Mouse (Mus musculus) stomach, embryonic 14.5 days (tissue): Measurements from ENCODE around the gene Smim27. TPM values are rescaled to one million over a fixed set of nuclear protein-coding genes. Genes with fewer than 3 reads are reported as not detected.

Experiments
- ATAC-seq: fragments of 200-750 bp; cut with Nextera tagmentation; 2 replicates; pipeline ENCODE4 v1.8.0; 2017; ENCODE audit warnings: low read depth, moderate TSS enrichment; ENCODE audit not compliant: insufficient number of reproducible peaks, insufficient read depth, low FRiP score
- H3K27ac ChIP-seq: fragments of 300-500 bp; sonication (generic); 2 replicates; pipeline ENCODE4 v1.5.1; 2014; ENCODE audit warnings: mild to moderate bottlenecking, low read length, moderate library complexity, mixed read lengths
- H3K27me3 ChIP-seq: fragments of 300-500 bp; sonication (generic); 2 replicates; pipeline ENCODE4 v1.6.1; 2014; ENCODE audit warnings: low read length, control low read depth, mixed read lengths; ENCODE audit not compliant: control insufficient read depth, insufficient read depth
- H3K36me3 ChIP-seq: fragments of 300-500 bp; sonication (generic); 2 replicates; pipeline ENCODE4 v1.6.1; 2014; ENCODE audit warnings: mild to moderate bottlenecking, control low read depth, low read length, moderate library complexity, mixed read lengths; ENCODE audit not compliant: control insufficient read depth, insufficient read depth
- H3K4me1 ChIP-seq: fragments of 300-500 bp; sonication (generic); 2 replicates; pipeline ENCODE4 v1.6.1; 2014; ENCODE audit warnings: low read length, control low read depth, mixed read lengths; ENCODE audit not compliant: control insufficient read depth, insufficient read depth
- H3K4me2 ChIP-seq: fragments of 300-500 bp; sonication (generic); replicated peaks from 2 replicates; pipeline ENCODE4 v1.6.1; 2014; ENCODE audit warnings: low read depth, low read length, control low read depth
- H3K4me3 ChIP-seq: fragments of 300-500 bp; sonication (generic); 2 replicates; pipeline ENCODE4 v1.5.1; 2014; ENCODE audit warnings: low read depth, low read length, control low read depth
- H3K9ac ChIP-seq: fragments of 300-500 bp; sonication (generic); replicated peaks from 2 replicates; pipeline ENCODE4 v1.6.1; 2014; ENCODE audit warnings: low read depth, mild to moderate bottlenecking, control low read depth, low read length, moderate library complexity, mixed read lengths
- H3K9me3 ChIP-seq: fragments of 300-500 bp; sonication (generic); 2 replicates; pipeline ENCODE4 v1.6.1; 2016; ENCODE audit warnings: low read depth, low read length, control low read depth; ENCODE audit not compliant: control insufficient read depth
- WGBS: fragments of 180-500 bp; shearing (Covaris S2); extraction: QIAGEN DNeasy Blood & Tissue Kit; methylation state at CpG from one replicate; pipeline ENCODE4 v1.1.7; 2014; 5-methylcytosine and 5-hydroxymethylcytosine counted together
- polyA plus RNA-seq: library from polyadenylated mRNA; unstranded; fragments of >200 nt; fragmentation: Nextera tagmentation; extraction: Ambion mirVana; gene quantifications from 2 replicates; pipeline ENCODE4 v1.2.1, GENCODE M21; 2014

The Smim27 gene
- polyA plus RNA-seq, 1 experiment from 2014 or later: 48.8 TPM

- no peaks in the 10 kb centered on the region for H3K36me3 ChIP-seq
- WGBS: 81% methylated on average over 10 of the region's 10 CpGs
- no peak overlapping the region for H3K4me3 ChIP-seq
- H3K9ac ChIP-seq: no peak overlapping the region
- no peaks in the 10 kb centered on the region for H3K27me3 ChIP-seq
- H3K9me3 ChIP-seq: no peaks in the 10 kb centered on the region
- no peak for ATAC-seq
- H3K4me1 ChIP-seq: no peaks in the 10 kb centered on the region
- no peak overlapping the region for H3K27ac ChIP-seq
- H3K4me2 ChIP-seq: no peak overlapping the region
Measured at GRCm38 (mm10) chr4:40302445-40303125, 33.2 kb downstream of the Smim27 start.

DNA sequence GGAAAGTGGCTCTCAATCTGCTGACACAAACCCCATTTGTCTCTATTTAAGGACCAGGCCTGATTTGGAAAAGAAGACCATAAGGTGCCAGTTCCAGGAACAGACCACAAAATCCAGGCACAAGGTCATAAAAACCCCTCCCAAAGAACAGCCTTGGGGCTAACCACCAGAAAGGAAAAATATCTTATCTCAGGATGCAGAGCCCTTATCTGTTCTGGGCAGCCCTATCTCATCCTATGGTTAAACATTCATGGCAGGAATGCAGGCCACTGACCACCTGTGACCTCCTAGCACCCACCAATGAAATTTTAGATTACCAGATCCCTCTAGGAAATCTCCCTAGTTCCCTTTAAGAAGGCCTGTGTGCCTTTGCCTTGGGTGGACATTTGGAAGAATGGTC is 40.3 kb downstream of the Smim27 start:
- no peaks in the 10 kb centered on the region for H3K4me1 ChIP-seq
- H3K4me2 ChIP-seq: no peak overlapping the region
- no peak overlapping the region for H3K27ac ChIP-seq
- no peak overlapping the region for H3K9ac ChIP-seq
- no peaks in the 10 kb centered on the region for H3K27me3 ChIP-seq
- no peak for ATAC-seq
- no peak overlapping the region for H3K4me3 ChIP-seq
- no peaks in the 10 kb centered on the region for H3K9me3 ChIP-seq
- H3K36me3 ChIP-seq: no peaks in the 10 kb centered on the region

DNA sequence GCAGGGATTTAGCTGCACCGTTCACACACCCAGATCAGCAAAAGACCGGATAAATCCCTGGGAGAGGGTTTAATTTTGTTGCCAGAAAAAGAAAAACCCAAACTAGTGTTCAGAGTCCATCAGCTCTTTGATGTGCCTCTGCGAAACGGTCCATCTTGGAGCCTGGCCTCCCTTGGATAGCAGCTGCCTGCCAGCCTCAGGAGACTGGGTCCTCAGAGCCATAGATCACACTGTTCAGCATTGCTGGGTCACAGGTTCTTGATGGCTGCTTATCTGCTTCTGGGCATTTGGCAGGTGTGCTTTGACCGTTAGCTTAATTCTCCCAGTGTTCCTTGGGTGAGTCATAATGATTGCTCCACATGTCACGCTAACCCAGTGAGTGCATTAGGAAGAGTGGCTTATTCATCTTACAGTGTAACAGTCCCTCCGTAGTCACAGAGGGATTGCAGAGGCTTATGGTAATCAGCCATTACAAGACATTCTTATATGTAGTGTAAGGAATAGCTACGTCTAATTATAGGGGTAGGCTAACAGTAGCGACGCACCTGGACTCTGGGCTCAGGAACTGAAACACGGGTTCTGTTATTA is 41.5 kb downstream of the Smim27 start:
- Histone ChIP-seq H3K36me3 (no peaks in the 10 kb centered on the region), H3K4me3 (no peak overlapping the region), H3K4me2 (no peak overlapping the region), H3K27ac (no peak overlapping the region), H3K27me3 (no peaks in the 10 kb centered on the region), H3K9ac (no peak overlapping the region), H3K9me3 (no peaks in the 10 kb centered on the region), H3K4me1 (no peaks in the 10 kb centered on the region)
- WGBS: 68% methylated on average over 11 of the region's 11 CpGs
- no peak for ATAC-seq

- Histone ChIP-seq H3K36me3 (no peaks in the 10 kb centered on the region), H3K9ac (no peak overlapping the region), H3K27ac (no peak overlapping the region), H3K27me3 (no peaks in the 10 kb centered on the region), H3K4me2 (no peak overlapping the region), H3K9me3 (no peaks in the 10 kb centered on the region), H3K4me1 (no peaks in the 10 kb centered on the region), H3K4me3 (no peak overlapping the region)
- WGBS: 52% methylated on average over 1 of the region's 1 CpGs
- ATAC-seq: no peak
Measured at GRCm38 (mm10) chr4:40312213-40312612, 42.8 kb downstream of the Smim27 start.

- 79% methylated on average over 6 of the region's 6 CpGs for WGBS
Measured at GRCm38 (mm10) chr4:40313026-40313425, 43.6 kb downstream of the Smim27 start.

DNA sequence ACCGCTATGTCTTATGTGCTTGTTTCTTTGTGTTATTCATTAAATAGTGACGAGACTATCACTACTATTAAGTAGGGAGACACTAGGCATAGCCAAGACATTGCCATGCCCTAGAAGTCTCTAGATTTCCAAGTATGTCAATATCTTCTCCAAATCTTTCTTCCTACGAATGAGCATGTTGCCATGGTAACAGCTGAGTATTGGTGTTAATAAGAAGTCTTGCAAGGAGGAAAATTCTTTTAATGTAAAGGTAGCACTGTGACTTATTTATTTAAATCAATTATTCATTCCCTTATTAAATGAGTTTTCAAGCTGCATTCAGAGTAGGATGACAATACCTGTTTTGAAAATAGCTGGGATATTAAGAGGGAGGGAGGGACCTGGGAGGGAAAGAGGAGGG is 48.0 kb downstream of the Smim27 start:
- Histone ChIP-seq H3K4me1 (no peaks in the 10 kb centered on the region), H3K4me3 (no peak overlapping the region), H3K9me3 (no peaks in the 10 kb centered on the region), H3K27ac (no peak overlapping the region), H3K36me3 (no peaks in the 10 kb centered on the region), H3K4me2 (no peak overlapping the region), H3K27me3 (no peaks in the 10 kb centered on the region), H3K9ac (no peak overlapping the region)
- no peak for ATAC-seq
- WGBS: 80% methylated on average over 3 of the region's 3 CpGs

More at GRCm38 (mm10) chr4:40313026-40313425, 43.6 kb downstream of the Smim27 start:
- H3K4me2 ChIP-seq: no peak overlapping the region
- H3K4me3 ChIP-seq: no peak overlapping the region
- no peaks in the 10 kb centered on the region for H3K36me3 ChIP-seq
- H3K9ac ChIP-seq: no peak overlapping the region
- H3K9me3 ChIP-seq: no peaks in the 10 kb centered on the region
- H3K4me1 ChIP-seq: no peaks in the 10 kb centered on the region
- no peak overlapping the region for H3K27ac ChIP-seq
- no peak for ATAC-seq
- no peaks in the 10 kb centered on the region for H3K27me3 ChIP-seq

Other genes starting within 250 kb of the Smim27 start
- 59.3 and 65.6 TPM in 2 replicates for gene Aco1, start 126.5 kb upstream of the Smim27 start, polyA plus RNA-seq
- gene Ddx58, start 29.8 kb upstream of the Smim27 start, polyA plus RNA-seq: 16.7 and 17.1 TPM in 2 replicates
- 40.6 and 43.7 TPM in 2 replicates for gene Topors, start 271 bp downstream of the Smim27 start, polyA plus RNA-seq
- 294 and 304 TPM in 2 replicates for gene Ndufb6, start 9.8 kb downstream of the Smim27 start, polyA plus RNA-seq
- gene Tmem215, start 202.6 kb downstream of the Smim27 start, polyA plus RNA-seq: 0.88 and 1.4 TPM in 2 replicates